Mouse (Mus musculus) CD4-positive helper T cell, adult 2 months (primary cell): ENCODE measurements around the gene Cry1.
A peak's percentile ranks its signal among the peaks of the same experiment; 100 is the strongest.

Source experiments
- DNase-seq: peaks from one replicate; pipeline ENCODE4 v3.0.0-alpha.2; 2012; ENCODE audit warnings: low read depth, missing footprints, low spot score

Gene Cry1

GRCm38 (mm10) chr10:85161745-85162351 is 23.0 kb downstream of the Cry1 start:
- peak; percentile 79 for DNase-seq

GRCm38 (mm10) chr10:85159989-85160619 is 24.8 kb downstream of the Cry1 start:
- no peak for DNase-seq

GRCm38 (mm10) chr10:85157451-85157850 is 27.4 kb downstream of the Cry1 start:
- DNase-seq, result no peak

- peak; percentile 56 for DNase-seq
Observed at GRCm38 (mm10) chr10:85154195-85154594, 30.7 kb downstream of the Cry1 start.

GRCm38 (mm10) chr10:85149226-85149625 is 35.6 kb downstream of the Cry1 start:
- DNase-seq, result no peak

- no peak for DNase-seq
Observed at GRCm38 (mm10) chr10:85146282-85146681, 38.6 kb downstream of the Cry1 start.

GRCm38 (mm10) chr10:85141465-85141864 is 43.4 kb downstream of the Cry1 start:
- no peak for DNase-seq

- DNase-seq, result no peak
Observed at GRCm38 (mm10) chr10:85136573-85136972, 48.3 kb downstream of the Cry1 start.

GRCm38 (mm10) chr10:85128453-85128852 is 56.4 kb downstream of the Cry1 start:
- peak; percentile 40 for DNase-seq

GRCm38 (mm10) chr10:85127395-85128287 is 57.2 kb downstream of the Cry1 start, which contains the start of gene Mterf2:
Mterf2 (minus strand) TSS chr10:85128027.
- peak; percentile 95 for DNase-seq

- no peak for DNase-seq
Observed at GRCm38 (mm10) chr10:85125184-85125583, 59.7 kb downstream of the Cry1 start.

GRCm38 (mm10) chr10:85114409-85114808 is 70.5 kb downstream of the Cry1 start:
- no peak for DNase-seq

- DNase-seq, result peak; percentile 14
Observed at GRCm38 (mm10) chr10:85103085-85103885, 81.6 kb downstream of the Cry1 start.

- DNase-seq, result peak; percentile 89
Observed at GRCm38 (mm10) chr10:85102247-85103084, 82.4 kb downstream of the Cry1 start, which contains the start of the genes Fhl4 and Tmem263. Fhl4 (minus strand) TSS chr10:85102495. Tmem263 (plus strand) TSS chr10:85102627.

GRCm38 (mm10) chr10:85101841-85102240 is 83.0 kb downstream of the Cry1 start:
- no peak for DNase-seq
